Mouse (Mus musculus) ZHBTc4 (cell line): ENCODE results near the gene Ube2b.

Source experiments
- DNase-seq: peaks from one replicate; pipeline ENCODE4 v3.0.0-alpha.2; 2011; ENCODE audit warnings: low read depth, low spot score

Ube2b gene

DNA sequence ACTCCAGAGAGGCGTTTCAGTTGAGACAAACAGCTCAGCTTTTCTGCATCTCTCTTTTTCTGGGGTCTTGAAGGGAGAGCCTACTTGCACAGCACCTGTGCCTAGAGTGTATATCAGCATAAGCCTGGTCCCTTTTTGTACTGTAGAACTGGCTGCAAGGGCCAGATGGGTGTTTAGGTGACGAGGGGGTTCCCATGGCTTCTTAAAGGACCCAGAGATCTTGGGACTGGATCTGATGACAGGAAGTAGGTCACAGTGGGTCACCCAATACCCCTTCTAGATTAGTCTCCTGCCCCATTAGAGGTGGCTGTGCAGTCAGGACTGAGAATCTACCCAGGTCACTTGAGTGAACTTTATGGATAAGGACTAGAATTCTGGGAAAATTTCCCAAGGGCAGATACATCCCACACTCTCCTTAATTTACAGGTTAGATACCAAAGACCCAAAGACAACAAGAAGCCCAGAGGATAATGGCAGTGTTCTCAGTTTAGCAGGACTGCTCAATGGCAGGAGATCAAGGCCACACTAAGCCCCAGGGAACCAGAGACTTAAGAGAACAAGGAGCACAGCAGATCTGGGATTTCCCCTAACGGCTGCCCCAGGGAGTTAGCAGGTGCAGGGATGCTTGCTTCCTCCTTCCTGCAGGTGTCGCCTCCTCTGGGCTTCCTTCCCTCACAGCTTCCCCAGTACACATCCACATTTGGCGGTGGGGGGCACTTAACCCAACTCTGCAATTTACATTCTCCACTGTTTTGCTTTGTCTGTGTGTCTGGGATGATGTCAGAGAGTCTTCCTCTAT is 64.7 kb downstream of the Ube2b start:
- DNase-seq, result peak; percentile 23
